Mouse (Mus musculus) CH12.LX (cell line): ENCODE data around the gene Rtn4ip1. TPM values are rescaled to one million over a fixed set of nuclear protein-coding genes. Genes with fewer than 3 reads are reported as not detected.

ENCODE experiments used
- DNase-seq: peaks from one replicate; pipeline ENCODE4 v3.0.0-alpha.2; 2013; ENCODE audit errors: extremely low read depth
- H3K27ac ChIP-seq: 2 replicates; pipeline ENCODE4 v1.5.1; 2012; ENCODE audit warnings: low read depth, mild to moderate bottlenecking, control low read depth, moderate library complexity; ENCODE audit not compliant: insufficient read depth
- H3K27me3 ChIP-seq: replicated peaks from 2 replicates; pipeline ENCODE3; 2012; ENCODE audit warnings: inconsistent platforms
- H3K36me3 ChIP-seq, 2 experiments: replicated peaks in 1 of 2; 2 replicates each; pipeline versions ENCODE3 to v1.6.1; 2012; ENCODE audit warnings: inconsistent platforms in 1 of 2, low read length in 1 of 2, mild to moderate bottlenecking in 1 of 2, mixed read lengths in 1 of 2, moderate library complexity in 1 of 2; ENCODE audit not compliant: control insufficient read depth in 1 of 2, insufficient read depth in 1 of 2
- H3K4me1 ChIP-seq, 2 experiments: 2 replicates each; pipeline ENCODE4 v1.6.1; 2012; ENCODE audit warnings: inconsistent platforms in 1 of 2, moderate library complexity in 1 of 2; ENCODE audit not compliant: insufficient read depth in 2 of 2, control insufficient read depth in 1 of 2
- H3K4me2 ChIP-seq: 2 replicates; pipeline ENCODE4 v1.6.1; 2012; ENCODE audit warnings: low read depth, mild to moderate bottlenecking, control low read depth; ENCODE audit not compliant: poor library complexity, insufficient read depth, severe bottlenecking
- H3K4me3 ChIP-seq, 3 experiments: fragments of 150-350 bp in 1 of 3; sonication (generic) in 1 of 3; replicated peaks in 1 of 3; 2 replicates each; pipeline versions ENCODE3 to v1.5.1; 2011 to 2012; ENCODE audit warnings: low read depth in 2 of 3, low read length in 2 of 3, mild to moderate bottlenecking in 2 of 3, moderate library complexity in 2 of 3, control low read depth in 1 of 3, improper control_type of control experiment in 1 of 3, inconsistent platforms in 1 of 3, mixed read lengths in 1 of 3; ENCODE audit not compliant: poor library complexity in 1 of 3
- H3K79me2 ChIP-seq: replicated peaks from 2 replicates; pipeline ENCODE4 v1.6.1; 2012; ENCODE audit warnings: mild to moderate bottlenecking, moderate library complexity; ENCODE audit not compliant: control insufficient read depth, poor library complexity, insufficient read depth, severe bottlenecking; ENCODE audit errors: extremely low read depth
- H3K9ac ChIP-seq: 2 replicates; pipeline ENCODE4 v1.6.1; 2012; ENCODE audit warnings: low read depth, mild to moderate bottlenecking, control low read depth, moderate library complexity; ENCODE audit not compliant: insufficient read depth
- H3K9me3 ChIP-seq: replicated peaks from 2 replicates; pipeline ENCODE3; 2012; ENCODE audit warnings: low read length, inconsistent platforms, mixed read lengths
- CHD1 ChIP-seq: IDR thresholded peaks from 2 replicates; pipeline ENCODE4 v1.6.1; 2012; ENCODE audit warnings: low read depth, low read length, improper control_type of control experiment, inconsistent platforms
- CHD2 ChIP-seq: IDR thresholded peaks from 2 replicates; pipeline ENCODE4 v1.6.1; 2011; ENCODE audit warnings: low read length, improper control_type of control experiment
- E2F4 ChIP-seq: IDR thresholded peaks from 2 replicates; pipeline ENCODE4 v1.6.1; 2011; ENCODE audit warnings: low read depth, low read length, improper control_type of control experiment; ENCODE audit not compliant: insufficient replicate concordance
- EP300 ChIP-seq: IDR thresholded peaks from 2 replicates; pipeline ENCODE4 v1.6.1; 2011; ENCODE audit warnings: low read length, improper control_type of control experiment
- ETS1 ChIP-seq: conservative IDR thresholded peaks from 2 replicates; pipeline ENCODE4 v1.6.1; 2012; ENCODE audit warnings: low read depth, mild to moderate bottlenecking, inconsistent platforms, low read length, improper control_type of control experiment, moderate library complexity
- GABPA ChIP-seq: IDR thresholded peaks from 2 replicates; pipeline ENCODE4 v1.6.1; 2012; ENCODE audit warnings: low read depth, low read length, improper control_type of control experiment, inconsistent platforms; ENCODE audit not compliant: insufficient replicate concordance
- HCFC1 ChIP-seq: IDR thresholded peaks from 2 replicates; pipeline ENCODE4 v1.6.1; 2012; ENCODE audit warnings: low read depth, mild to moderate bottlenecking, inconsistent platforms, low read length, improper control_type of control experiment
- IRF4 ChIP-seq: IDR thresholded peaks from 2 replicates; pipeline ENCODE4 v1.6.1; 2014; ENCODE audit warnings: low read depth, mild to moderate bottlenecking, inconsistent platforms, low read length, improper control_type of control experiment
- JUN ChIP-seq: IDR thresholded peaks from 2 replicates; pipeline ENCODE4 v1.6.1; 2011; ENCODE audit warnings: low read depth, mild to moderate bottlenecking, low read length, improper control_type of control experiment, moderate library complexity; ENCODE audit not compliant: insufficient read depth
- JUND ChIP-seq: conservative IDR thresholded peaks from 2 replicates; pipeline ENCODE4 v1.6.1; 2011; ENCODE audit warnings: low read depth, low read length, improper control_type of control experiment
- MAX ChIP-seq: IDR thresholded peaks from 2 replicates; pipeline ENCODE4 v1.6.1; 2011; ENCODE audit warnings: low read length, improper control_type of control experiment
- MAZ ChIP-seq: IDR thresholded peaks from 2 replicates; pipeline ENCODE4 v1.6.1; 2012; ENCODE audit warnings: low read depth, mild to moderate bottlenecking, inconsistent platforms, low read length, improper control_type of control experiment, moderate library complexity
- MEF2A ChIP-seq: IDR thresholded peaks from 2 replicates; pipeline ENCODE4 v1.6.1; 2014; ENCODE audit warnings: low read depth, mild to moderate bottlenecking, inconsistent platforms, low read length, improper control_type of control experiment, borderline replicate concordance
- MYC ChIP-seq: IDR thresholded peaks from 2 replicates; pipeline ENCODE4 v1.6.1; 2011; ENCODE audit warnings: low read depth, mild to moderate bottlenecking, improper control_type of control experiment, low read length
- POLR2AphosphoS2 ChIP-seq: IDR thresholded peaks from 2 replicates; pipeline ENCODE4 v1.6.1; 2011; ENCODE audit warnings: low read depth, low read length, improper control_type of control experiment
- RCOR1 ChIP-seq: conservative IDR thresholded peaks from 2 replicates; pipeline ENCODE4 v1.6.1; 2012; ENCODE audit warnings: low read depth, mild to moderate bottlenecking, inconsistent platforms, low read length, improper control_type of control experiment
- USF1 ChIP-seq: IDR thresholded peaks from 2 replicates; pipeline ENCODE4 v1.6.1; 2014; ENCODE audit warnings: low read depth, mild to moderate bottlenecking, inconsistent platforms, low read length, improper control_type of control experiment
- ZMIZ1 ChIP-seq: IDR thresholded peaks from 2 replicates; pipeline ENCODE4 v1.6.1; 2012; ENCODE audit warnings: low read depth, mild to moderate bottlenecking, inconsistent platforms, low read length, improper control_type of control experiment
- dilution Hi-C: fragments of 300-500 bp; cut with MboI; formaldehyde crosslinking; loops from 2 replicates; pipeline ENCODE4 v1.14.3; 2020; ENCODE audit warnings: low sequenced_read_pairs; ENCODE audit not compliant: extremely low pct_unique_long_range_greater_than_20kb, extremely low pct_ligation_motif_present
- in situ Hi-C: fragments of 300-500 bp; cut with MboI; formaldehyde crosslinking; loops from 3 replicates; pipeline ENCODE4 v1.14.3; 2019; ENCODE audit warnings: low sequenced_read_pairs, low pct_ligation_motif_present, low pct_unique_long_range_greater_than_20kb, mixed read lengths
- polyA plus RNA-seq: library from polyadenylated mRNA; unstranded; fragments of >175 nt; gene quantifications from 2 replicates; pipeline ENCODE4 v1.2.1, GENCODE M21; 2012; ENCODE audit warnings: low read depth; ENCODE audit not compliant: insufficient read length
- total RNA-seq, 2 experiments: library from RNA; depleted of rRNA; stranded (reverse); fragments of 300-350 nt in 1 of 2; fragments of >200 nt in 1 of 2; gene quantifications; 2 replicates each; pipeline ENCODE4 v1.2.3; 2012 to 2014

The Rtn4ip1 gene
- total and polyA plus RNA-seq, 3 experiments, result 11.5 to 68.3 (median 24.7) TPM

DNA sequence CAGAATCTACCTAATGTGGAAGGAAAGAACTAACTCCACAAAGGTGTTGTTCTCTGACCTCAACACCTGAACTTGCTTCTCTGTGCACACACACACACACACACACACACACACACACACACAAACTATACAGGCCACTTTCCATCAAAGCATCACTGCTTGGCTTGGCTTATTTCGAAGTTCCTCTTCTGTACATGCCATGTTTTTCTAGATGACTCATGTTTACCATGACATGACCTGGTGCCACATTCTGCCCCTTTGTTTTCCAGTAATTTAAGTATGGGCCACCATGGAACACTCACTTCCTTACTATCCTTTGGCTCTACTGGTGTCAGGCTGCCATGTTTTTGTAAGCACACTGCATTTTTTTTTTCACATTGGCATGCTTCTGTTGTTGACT, 30.1 kb upstream of the Rtn4ip1 start:
- dilution Hi-C loops, result no loop called here
- Histone ChIP-seq H3K9me3 (peaks cover 7% of the 10 kb centered on the region), H3K4me2 (no peak overlapping the region), H3K79me2 (no peaks in the 10 kb centered on the region), H3K4me1 (peaks cover 8 to 26% of the 10 kb centered on the region in 2 experiments), H3K36me3 (peaks cover 7 to 21% of the 10 kb centered on the region in 2 experiments), H3K27ac (peak overlapping the region; percentile 39; the same call in 1 of the 2 replicates), H3K9ac (no peak overlapping the region), H3K27me3 (no peaks in the 10 kb centered on the region), H3K4me3 (no peak overlapping the region)
- in situ Hi-C loops, result no loop called here
- TF ChIP-seq MEF2A, result no peak
- TF ChIP-seq EP300, result peak; percentile 64
- no peak for TF ChIP-seq CHD2
- 0 out of 2 replicates have a peak, but pooled peaks have one; percentile 19 for TF ChIP-seq ETS1
- TF ChIP-seq IRF4, result peak; percentile 46; the same call in 1 of the 2 replicates
- no peak for TF ChIP-seq RCOR1
- TF ChIP-seq JUN, result peak; percentile 58; the same call in 1 of the 2 replicates
- TF ChIP-seq E2F4, result no peak
- TF ChIP-seq MAX, result 0 out of 2 replicates have a peak, but pooled peaks have one; percentile 26
- TF ChIP-seq JUND, result peak; percentile 73; the same call in 1 of the 2 replicates
- no peak for TF ChIP-seq USF1
- peak; percentile 53 for DNase-seq

DNA sequence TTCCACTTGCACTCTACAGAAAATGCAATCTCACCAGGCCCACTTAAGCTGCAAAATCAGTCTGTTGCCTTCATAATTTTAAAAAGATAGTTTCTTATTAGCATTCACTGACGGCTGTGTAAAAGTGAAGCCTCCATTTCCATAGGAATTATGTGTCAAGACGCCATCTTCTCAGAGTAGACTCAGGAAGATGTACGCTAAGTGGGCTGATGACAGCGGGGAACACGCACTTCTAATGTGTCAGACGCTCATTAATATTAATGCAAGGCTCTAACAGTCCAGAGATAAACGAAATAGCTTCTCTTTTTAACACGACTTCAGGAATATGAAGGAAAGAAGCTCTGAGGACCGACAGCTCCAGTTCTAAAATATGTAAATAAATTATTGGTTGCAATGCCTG, 13.9 kb upstream of the Rtn4ip1 start:
- in situ Hi-C loops (no loop called here), dilution Hi-C loops (no loop called here)
- Histone ChIP-seq H3K27me3 (no peaks in the 10 kb centered on the region), H3K4me1 (peaks cover 4 to 10% of the 10 kb centered on the region in 2 experiments), H3K4me2 (no peak overlapping the region), H3K9ac (no peak overlapping the region), H3K9me3 (no peaks in the 10 kb centered on the region), H3K36me3 (peaks cover 58 to 89% of the 10 kb centered on the region in 2 experiments), H3K4me3 (no peak overlapping the region), H3K27ac (no peak overlapping the region)
- DNase-seq, result no peak
- no peak for TF ChIP-seq E2F4
- no peak for TF ChIP-seq ZMIZ1
- no peak for TF ChIP-seq MYC
- no peak for TF ChIP-seq POLR2AphosphoS2
- TF ChIP-seq GABPA, result no peak
- no peak for TF ChIP-seq HCFC1
- TF ChIP-seq CHD1, result no peak
- TF ChIP-seq MAZ, result no peak
- TF ChIP-seq USF1, result no peak
- TF ChIP-seq, all 38 proteins: peak for 0
- no peaks in the 10 kb centered on the region for H3K79me2 ChIP-seq
